Mouse (Mus musculus) lung, embryonic 16.5 days (tissue): Measurements from ENCODE around the gene Slc26a9. TPM values are rescaled to one million over a fixed set of nuclear protein-coding genes. Genes with fewer than 3 reads are reported as not detected.

ENCODE experiments used
- polyA plus RNA-seq: library from polyadenylated mRNA; unstranded; fragments of >200 nt; fragmentation: Nextera tagmentation; extraction: Ambion mirVana; gene quantifications from 2 replicates; pipeline ENCODE4 v1.2.1, GENCODE M21; 2015

Gene Slc26a9
- polyA plus RNA-seq, 1 experiment from 2014 or later = 8.9 TPM

Other genes starting within 250 kb of the Slc26a9 start
- 13.6 and 16.7 TPM in 2 replicates for gene Srgap2, start 216.7 kb upstream of the Slc26a9 start, polyA plus RNA-seq
- 2.2 TPM in 2 replicates for gene Fam72a, start 216.1 kb upstream of the Slc26a9 start, polyA plus RNA-seq
- not detected in 2 replicates for gene Avpr1b, start 144.8 kb upstream of the Slc26a9 start, polyA plus RNA-seq
- gene Ctse, start 105.7 kb upstream of the Slc26a9 start, polyA plus RNA-seq = 0.95 and 1.3 TPM in 2 replicates
- 2.3 and 2.6 TPM in 2 replicates for gene Rab7b, start 55.3 kb upstream of the Slc26a9 start, polyA plus RNA-seq
- gene Pm20d1, start 53.4 kb downstream of the Slc26a9 start, polyA plus RNA-seq = 0.68 and 0.70 TPM in 2 replicates
- 12.6 and 13.7 TPM in 2 replicates for gene Slc41a1, start 83.5 kb downstream of the Slc26a9 start, polyA plus RNA-seq
- 24.0 and 25.8 TPM in 2 replicates for gene Rab29, start 123.2 kb downstream of the Slc26a9 start, polyA plus RNA-seq
- gene Nucks1, start 166.5 kb downstream of the Slc26a9 start, polyA plus RNA-seq = 70.5 and 82.9 TPM in 2 replicates
- gene Slc45a3, start 218.9 kb downstream of the Slc26a9 start, polyA plus RNA-seq = 4.2 TPM in 2 replicates